Mouse (Mus musculus): ENCODE results near the gene Nek1. TPM values are rescaled to one million over a fixed set of nuclear protein-coding genes. Genes with fewer than 3 reads are reported as not detected.

Nek1 gene
- polyA plus RNA-seq, 1 experiment from 2014 or later, result 19.9 TPM

DNA sequence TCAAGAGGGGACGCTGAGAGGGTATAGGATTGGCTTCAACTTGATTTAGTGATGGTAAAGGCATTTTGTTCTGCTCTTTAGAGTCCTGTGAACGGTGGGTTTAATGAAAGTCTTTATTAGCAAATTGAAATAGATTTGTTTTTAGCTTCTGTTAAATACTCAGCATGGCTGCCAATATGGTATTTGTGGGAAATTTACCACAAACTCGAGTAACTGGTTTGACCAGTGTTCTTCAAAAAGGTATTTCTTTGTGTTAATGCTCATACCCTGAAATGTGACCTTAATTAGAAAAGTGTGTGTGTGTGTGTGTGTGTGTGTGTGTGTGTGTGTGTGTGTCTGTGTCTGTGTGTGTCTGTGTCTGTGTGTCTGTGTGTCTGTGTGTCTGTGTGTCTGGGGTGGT is 178.6 kb downstream of the Nek1 start:
- Histone ChIP-seq H3K9me3 (no peaks in the 10 kb centered on the region), H3K4me1 (no peaks in the 10 kb centered on the region), H3K36me3 (no peaks in the 10 kb centered on the region), H3K27ac (replicated peaks) (no peak overlapping the region), H3K27me3 (no peaks in the 10 kb centered on the region), H3K9ac (replicated peaks) (no peak overlapping the region), H3K4me2 (replicated peaks) (no peak overlapping the region), H3K4me3 (no peak overlapping the region)
- no peak for ATAC-seq (ENCODE audit: low FRiP score, low read depth)
- 83% methylated on average over 3 of the region's 3 CpGs for WGBS

DNA sequence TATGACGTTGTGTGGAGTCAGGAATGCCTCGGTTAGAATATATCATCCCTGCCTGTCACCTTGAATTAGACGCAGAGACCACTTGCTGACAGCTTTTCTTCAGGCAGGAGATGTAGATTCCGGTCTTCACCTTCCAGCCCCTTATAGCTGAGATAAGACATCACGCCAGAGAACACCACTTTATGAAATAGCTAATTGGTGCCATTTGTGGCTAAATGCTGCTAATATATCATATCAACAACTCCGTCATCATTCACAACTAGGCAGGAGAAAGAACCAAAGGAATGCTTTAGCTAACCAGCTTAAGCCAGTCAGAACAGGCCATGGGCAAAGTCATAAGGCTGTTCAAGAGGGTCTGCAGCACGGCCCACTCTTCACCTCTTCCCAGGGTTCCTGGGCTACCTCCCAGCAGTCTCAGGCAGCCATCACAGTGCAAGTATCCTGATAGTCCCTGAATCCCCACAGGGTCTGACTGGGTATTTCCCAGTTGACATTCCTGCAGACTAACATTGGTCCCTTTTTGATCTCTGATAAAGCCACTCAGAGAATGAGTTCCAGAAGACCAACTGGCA is 181.0 kb downstream of the Nek1 start:
- WGBS, result 74% methylated on average over 7 of the region's 7 CpGs
- Histone ChIP-seq H3K4me2 (replicated peaks) (no peak overlapping the region), H3K4me1 (0 out of 2 replicates have a peak, but pooled peaks cover 5% of the 10 kb centered on the region), H3K9me3 (no peaks in the 10 kb centered on the region), H3K36me3 (no peaks in the 10 kb centered on the region), H3K27ac (replicated peaks) (no peak overlapping the region), H3K27me3 (no peaks in the 10 kb centered on the region; the same call in 1 of the 2 replicates), H3K4me3 (no peak overlapping the region), H3K9ac (replicated peaks) (no peak overlapping the region)
- ATAC-seq (ENCODE audit: low FRiP score, low read depth), result no peak

GRCm38 (mm10) chr8:61175876-61176275 is 182.9 kb downstream of the Nek1 start:
- H3K4me2 ChIP-seq (replicated peaks), result no peak overlapping the region
- H3K27ac ChIP-seq (replicated peaks), result no peak overlapping the region
- ATAC-seq (ENCODE audit: low FRiP score, low read depth), result no peak
- 95% methylated on average over 2 of the region's 2 CpGs for WGBS
- 0 out of 2 replicates have a peak, but pooled peaks cover 7% of the 10 kb centered on the region for H3K4me1 ChIP-seq
- no peak overlapping the region for H3K9ac ChIP-seq (replicated peaks)
- H3K36me3 ChIP-seq, result no peaks in the 10 kb centered on the region
- H3K4me3 ChIP-seq, result no peak overlapping the region
- H3K27me3 ChIP-seq, result no peaks in the 10 kb centered on the region; the same call in 1 of the 2 replicates
- no peaks in the 10 kb centered on the region for H3K9me3 ChIP-seq

- Histone ChIP-seq H3K9me3 (no peaks in the 10 kb centered on the region), H3K27me3 (no peaks in the 10 kb centered on the region; the same call in 1 of the 2 replicates), H3K9ac (replicated peaks) (no peak overlapping the region), H3K27ac (replicated peaks) (no peak overlapping the region), H3K36me3 (no peaks in the 10 kb centered on the region), H3K4me3 (no peak overlapping the region), H3K4me1 (0 out of 2 replicates have a peak, but pooled peaks cover 7% of the 10 kb centered on the region), H3K4me2 (replicated peaks) (0 out of 2 replicates have a peak overlapping the region, but pooled peaks have one; percentile 13)
- ATAC-seq (ENCODE audit: low FRiP score, low read depth), result no peak
- 76% methylated on average over 11 of the region's 12 CpGs for WGBS
Observed at GRCm38 (mm10) chr8:61177680-61178593, 184.9 kb downstream of the Nek1 start.

DNA sequence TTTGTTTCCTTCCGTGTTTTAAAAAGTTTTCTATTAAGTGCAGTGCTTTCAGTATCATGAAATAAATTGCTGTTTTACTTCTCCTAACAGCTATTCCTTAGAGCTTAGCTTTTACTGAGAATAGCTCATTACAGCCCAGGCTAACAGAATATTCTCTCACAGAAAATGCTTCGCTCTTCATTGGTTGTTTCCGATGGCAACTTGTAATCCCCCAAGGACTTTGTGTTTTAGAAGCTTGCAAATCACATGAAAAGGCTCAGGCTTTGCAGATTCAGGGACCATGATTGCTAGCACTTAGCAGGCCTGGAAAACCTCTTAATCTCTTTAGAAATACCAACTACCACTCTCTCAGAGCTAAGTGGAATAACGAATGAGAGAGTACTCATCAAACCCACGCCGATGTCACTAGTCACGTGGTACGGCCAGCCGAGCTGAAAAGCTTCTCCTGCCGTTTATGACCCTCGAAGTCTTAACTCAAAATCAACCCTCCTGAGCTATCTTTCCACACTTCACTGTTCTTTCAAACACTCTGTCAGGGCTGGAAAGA is 185.7 kb downstream of the Nek1 start:
- Histone ChIP-seq H3K4me1 (0 out of 2 replicates have a peak, but pooled peaks cover 7% of the 10 kb centered on the region), H3K27me3 (no peaks in the 10 kb centered on the region; the same call in 1 of the 2 replicates), H3K4me2 (replicated peaks) (peak overlapping the region; percentile 13; the same call in 1 of the 2 replicates), H3K4me3 (no peak overlapping the region), H3K36me3 (no peaks in the 10 kb centered on the region), H3K9me3 (no peaks in the 10 kb centered on the region), H3K27ac (replicated peaks) (no peak overlapping the region), H3K9ac (replicated peaks) (no peak overlapping the region)
- 27% methylated on average over 11 of the region's 11 CpGs for WGBS
- peak; percentile 66; the same call in 1 of the 2 replicates for ATAC-seq (ENCODE audit: low FRiP score, low read depth)

Other genes with a start within 250 kb of the Nek1 start
- gene Hpf1, start 102.8 kb upstream of the Nek1 start, polyA plus RNA-seq (2016; fragmentation: Nextera tagmentation; extraction: Ambion mirVana), result 114 and 117 TPM in 2 replicates
- gene Clcn3, start 9.9 kb upstream of the Nek1 start, polyA plus RNA-seq (2016; fragmentation: Nextera tagmentation; extraction: Ambion mirVana), result 47.9 and 49.4 TPM in 2 replicates
- gene Sh3rf1, start 230.7 kb downstream of the Nek1 start, polyA plus RNA-seq (2016; fragmentation: Nextera tagmentation; extraction: Ambion mirVana), result 22.0 and 24.5 TPM in 2 replicates

Measured in midbrain, embryonic 12.5 days (tissue).